Mouse (Mus musculus) T-helper 17 cell (primary cell): ENCODE measurements around the gene Ushbp1.
"Not testable (repeated sequence)": the region's sequence is repeated elsewhere in the genome, so short reads cannot be mapped to it uniquely, and the experiment has no call there.

Experiments used
- in situ Hi-C, 2 experiments: fragments of 300-600 bp; cut with MboI, MseI; formaldehyde crosslinking; loops; 1 replicate in 1 of 2; 2 replicates in 1 of 2; pipeline ENCODE4 v1.15.1; 2025; ENCODE audit warnings: high pct_unique_total_duplicates in 2 of 2

Gene Ushbp1

GRCm38 (mm10) chr8:71395629-71396028, at the start of gene Ushbp1:
TSS of gene Ushbp1 (minus strand) at chr8:71395802.
- in situ Hi-C loops = no loop called here

- in situ Hi-C loops = loop anchor here in 1 of 2 experiments (10.0 kb wide), 1 partner anchor 80 kb away; the partner anchor contains the start of gene Ccdc194
These were observed 49.5 kb upstream of the Ushbp1 start for GRCm38 (mm10) chr8:71445096-71445495.

GRCm38 (mm10) chr8:71441404-71441803, 45.8 kb upstream of the Ushbp1 start:
- in situ Hi-C loops = loop anchor here (5.0 to 10.0 kb wide), 2 partner anchors 81 to 83 kb away; partner anchors contain the start of gene Ccdc194 (in 1 of the 2)

- in situ Hi-C loops = no loop called here
These were observed 41.4 kb upstream of the Ushbp1 start for GRCm38 (mm10) chr8:71437041-71437440.

- in situ Hi-C loops = not testable (repeated sequence)
These were observed 37.3 kb upstream of the Ushbp1 start for GRCm38 (mm10) chr8:71432935-71433334.

GRCm38 (mm10) chr8:71422121-71422520, 26.5 kb upstream of the Ushbp1 start:
- in situ Hi-C loops = no loop called here

GRCm38 (mm10) chr8:71411535-71412273, 16.1 kb upstream of the Ushbp1 start:
- in situ Hi-C loops = loop anchor here in 1 of 2 experiments (5.0 kb wide), 1 partner anchor 1116 kb away; no protein-coding TSS in a partner anchor

- in situ Hi-C loops = loop anchor here in 1 of 2 experiments (5.0 kb wide), 2 partner anchors 36 to 71 kb away; partner anchors contain the start of gene Ocel1
These were observed 12.6 kb upstream of the Ushbp1 start for GRCm38 (mm10) chr8:71408231-71408630.

GRCm38 (mm10) chr8:71407441-71407840, 11.8 kb upstream of the Ushbp1 start:
- in situ Hi-C loops = loop anchor here in 1 of 2 experiments (5.0 kb wide), 2 partner anchors 35 to 70 kb away; partner anchors contain the start of gene Ocel1

GRCm38 (mm10) chr8:71406099-71407015, 10.8 kb upstream of the Ushbp1 start:
- in situ Hi-C loops = loop anchor here in 1 of 2 experiments (5.0 kb wide), 2 partner anchors 34 to 69 kb away; partner anchors contain the start of gene Ocel1

- in situ Hi-C loops = loop anchor here in 1 of 2 experiments (5.0 kb wide), 2 partner anchors 33 to 68 kb away; partner anchors contain the start of gene Ocel1
These were observed 9.9 kb upstream of the Ushbp1 start, which contains the start of gene Ankle1 for GRCm38 (mm10) chr8:71405401-71406098. TSS of gene Ankle1 (plus strand) at chr8:71406010.

GRCm38 (mm10) chr8:71404951-71405351, 9.3 kb upstream of the Ushbp1 start:
- in situ Hi-C loops = loop anchor here in 1 of 2 experiments (5.0 kb wide), 2 partner anchors 33 to 68 kb away; partner anchors contain the start of gene Ocel1

- in situ Hi-C loops = no loop called here
These were observed 8.4 kb upstream of the Ushbp1 start for GRCm38 (mm10) chr8:71404011-71404410.

- in situ Hi-C loops = no loop called here
These were observed 7.7 kb upstream of the Ushbp1 start for GRCm38 (mm10) chr8:71403107-71403885.

- in situ Hi-C loops = no loop called here
These were observed 6.9 kb upstream of the Ushbp1 start for GRCm38 (mm10) chr8:71402446-71402964.

- in situ Hi-C loops = no loop called here
These were observed 5.9 kb upstream of the Ushbp1 start for GRCm38 (mm10) chr8:71401454-71401853.

GRCm38 (mm10) chr8:71400826-71401225, 5.2 kb upstream of the Ushbp1 start:
- in situ Hi-C loops = no loop called here

- in situ Hi-C loops = no loop called here
These were observed 2.1 kb upstream of the Ushbp1 start for GRCm38 (mm10) chr8:71397701-71398100.

- in situ Hi-C loops = no loop called here
These were observed 1.2 kb upstream of the Ushbp1 start, which contains the start of gene Babam1 for GRCm38 (mm10) chr8:71396639-71397305. TSS of gene Babam1 (plus strand) at chr8:71396861.
